Mouse (Mus musculus) gastrocnemius, postnatal 25 days (tissue): ENCODE measurements around the gene Abi3. TPM values are rescaled to one million over a fixed set of nuclear protein-coding genes. Genes with fewer than 3 reads are reported as not detected.

Experiments used
- DNase-seq: peaks from one replicate; pipeline ENCODE4 v3.0.0; 2022
- total RNA-seq, 2 experiments: library from RNA; stranded (reverse); gene quantifications; 1 replicate in 1 of 2; 2 replicates in 1 of 2; pipeline ENCODE4 v1.2.3; 2021

The Abi3 gene
- total RNA-seq, 2 experiments from 2014 or later, result 2.2 to 3.2 TPM

- DNase-seq, result no peak
Measured at GRCm38 (mm10) chr11:95838999-95839868, 3.0 kb downstream of the Abi3 start.

- no peak for DNase-seq
Measured at GRCm38 (mm10) chr11:95838598-95838997, 3.7 kb downstream of the Abi3 start.

GRCm38 (mm10) chr11:95837059-95837458 is 5.2 kb downstream of the Abi3 start, which contains the start of gene Gngt2:
Gene Gngt2 (plus strand): TSS chr11:95837216.
- peak; percentile 73 for DNase-seq

GRCm38 (mm10) chr11:95836433-95836832 is 5.8 kb downstream of the Abi3 start:
- DNase-seq, result no peak

DNA sequence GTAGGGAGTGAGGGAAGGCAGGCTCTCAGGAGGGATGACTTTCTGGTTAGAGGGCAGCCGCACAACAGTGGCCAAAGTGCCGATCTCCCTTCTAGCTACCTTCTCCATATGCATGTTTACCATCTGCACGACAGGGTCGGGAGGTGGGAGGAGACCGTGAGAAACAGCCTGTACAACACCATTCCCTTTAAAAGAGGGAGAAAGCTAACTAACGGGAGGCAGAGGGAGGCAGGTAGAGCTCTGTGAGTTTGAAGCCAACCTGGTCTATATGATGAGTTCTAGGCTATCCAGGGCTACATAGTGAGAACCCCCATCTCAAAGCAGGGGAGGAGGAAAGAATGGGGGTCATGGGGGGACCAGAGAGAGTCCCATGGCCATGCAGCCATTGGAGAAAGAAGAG is 6.4 kb downstream of the Abi3 start:
- no peak for DNase-seq

GRCm38 (mm10) chr11:95834742-95835710 is 7.2 kb downstream of the Abi3 start:
- no peak for DNase-seq

DNA sequence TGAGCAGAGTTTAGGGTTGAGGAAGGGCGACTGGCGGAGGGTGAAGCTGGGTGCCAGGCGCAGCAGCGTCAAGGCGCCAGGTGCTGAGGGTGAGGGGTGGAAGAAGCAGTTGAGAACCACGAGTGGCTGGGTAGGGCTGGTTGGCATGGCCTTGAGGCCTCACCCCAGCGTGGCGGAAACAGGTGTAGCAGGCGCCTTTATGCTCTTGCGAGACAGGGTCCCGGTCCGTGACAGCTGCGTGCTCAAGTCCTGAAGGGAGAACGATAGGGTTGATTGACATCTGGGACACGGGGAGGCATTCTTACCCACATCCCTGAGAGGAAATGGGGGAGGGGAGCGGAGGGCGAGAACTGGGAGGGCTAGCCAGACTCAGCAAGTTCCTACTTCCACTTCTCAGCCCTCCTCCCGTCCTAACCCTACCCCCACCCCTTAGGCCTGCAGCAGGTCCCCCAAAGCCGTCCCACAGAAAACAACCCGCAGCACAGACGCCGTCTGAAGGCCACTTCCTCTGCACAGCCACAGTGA is 8.1 kb downstream of the Abi3 start:
- peak; percentile 60 for DNase-seq

GRCm38 (mm10) chr11:95833631-95834142 is 8.6 kb downstream of the Abi3 start:
- DNase-seq, result no peak

DNA sequence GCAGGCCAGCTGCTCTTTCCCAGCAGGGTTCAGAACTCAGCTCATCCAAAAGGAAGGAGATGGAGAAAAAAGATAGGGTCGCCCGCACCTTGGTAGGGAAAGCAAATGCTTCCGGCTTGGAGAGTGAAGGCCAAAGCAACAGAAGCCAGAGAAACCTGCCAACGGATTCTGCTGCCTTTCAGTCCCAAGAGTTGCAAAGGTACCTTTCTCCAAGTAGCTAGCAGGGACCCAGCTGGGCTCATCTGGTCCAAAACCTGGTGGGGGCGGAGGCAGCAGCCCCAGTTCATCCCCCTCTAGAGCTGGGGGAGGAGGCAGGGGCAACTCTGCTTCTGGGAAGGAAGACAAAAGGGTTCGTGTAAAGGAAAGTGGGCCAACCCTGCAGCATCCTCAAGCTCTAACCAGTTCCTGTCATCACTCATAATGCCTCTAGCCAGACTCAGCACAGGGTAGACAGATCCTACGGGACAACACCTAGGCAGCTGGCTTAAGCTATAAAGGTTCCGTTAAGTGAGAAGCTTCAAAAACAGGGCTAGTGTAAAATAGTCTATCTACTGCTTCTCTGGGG is 9.2 kb downstream of the Abi3 start:
- no peak for DNase-seq

GRCm38 (mm10) chr11:95832129-95833005 is 9.9 kb downstream of the Abi3 start:
- no peak for DNase-seq

DNA sequence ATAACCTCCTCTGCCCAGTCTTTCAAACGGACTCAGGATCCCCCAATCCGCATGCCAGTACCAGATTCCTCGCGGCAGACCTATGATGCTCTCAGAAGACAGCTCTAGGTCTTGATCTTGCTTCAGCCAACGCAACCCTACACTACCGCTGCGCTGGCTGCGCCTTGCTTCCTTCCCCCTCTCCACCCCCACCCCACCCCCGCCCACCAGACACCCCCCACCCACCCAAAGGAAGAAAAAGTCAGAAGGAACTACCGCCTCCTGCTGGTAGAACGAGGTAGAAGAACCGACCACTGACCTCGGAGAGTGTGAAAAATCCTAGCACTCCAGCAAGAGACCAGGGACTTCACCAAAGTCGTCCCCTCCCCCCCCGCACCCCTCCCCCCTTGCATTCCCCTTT is 10.6 kb downstream of the Abi3 start:
- no peak for DNase-seq

GRCm38 (mm10) chr11:95831276-95831619 is 11.0 kb downstream of the Abi3 start:
- no peak for DNase-seq

GRCm38 (mm10) chr11:95830411-95831275 is 11.6 kb downstream of the Abi3 start:
- DNase-seq, result no peak

DNA sequence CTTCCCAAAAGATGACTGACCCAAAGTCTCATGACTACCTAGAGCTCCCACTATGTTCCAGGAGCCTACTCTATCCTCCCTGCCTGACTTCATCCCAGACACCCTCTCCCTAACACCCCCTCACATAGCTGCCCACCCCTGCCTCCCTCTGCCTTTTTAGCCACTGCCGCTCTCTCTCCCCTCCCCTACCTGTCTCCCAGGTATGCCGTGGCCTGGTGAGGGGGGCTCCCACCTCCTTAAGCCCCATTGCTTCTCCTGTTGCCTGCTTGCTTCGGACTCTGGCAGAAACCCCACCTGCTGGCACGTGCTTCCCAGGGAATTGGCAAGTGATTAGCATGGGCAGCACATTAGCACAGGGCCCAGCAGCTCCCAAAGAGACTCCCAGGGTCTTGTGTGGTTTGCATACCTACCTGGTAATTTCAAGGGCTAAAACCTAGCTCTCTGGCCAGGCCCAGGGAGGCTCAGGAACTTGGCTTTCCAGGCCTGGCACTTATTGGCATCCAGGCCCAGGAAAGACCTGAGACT is 12.7 kb downstream of the Abi3 start:
- no peak for DNase-seq

DNA sequence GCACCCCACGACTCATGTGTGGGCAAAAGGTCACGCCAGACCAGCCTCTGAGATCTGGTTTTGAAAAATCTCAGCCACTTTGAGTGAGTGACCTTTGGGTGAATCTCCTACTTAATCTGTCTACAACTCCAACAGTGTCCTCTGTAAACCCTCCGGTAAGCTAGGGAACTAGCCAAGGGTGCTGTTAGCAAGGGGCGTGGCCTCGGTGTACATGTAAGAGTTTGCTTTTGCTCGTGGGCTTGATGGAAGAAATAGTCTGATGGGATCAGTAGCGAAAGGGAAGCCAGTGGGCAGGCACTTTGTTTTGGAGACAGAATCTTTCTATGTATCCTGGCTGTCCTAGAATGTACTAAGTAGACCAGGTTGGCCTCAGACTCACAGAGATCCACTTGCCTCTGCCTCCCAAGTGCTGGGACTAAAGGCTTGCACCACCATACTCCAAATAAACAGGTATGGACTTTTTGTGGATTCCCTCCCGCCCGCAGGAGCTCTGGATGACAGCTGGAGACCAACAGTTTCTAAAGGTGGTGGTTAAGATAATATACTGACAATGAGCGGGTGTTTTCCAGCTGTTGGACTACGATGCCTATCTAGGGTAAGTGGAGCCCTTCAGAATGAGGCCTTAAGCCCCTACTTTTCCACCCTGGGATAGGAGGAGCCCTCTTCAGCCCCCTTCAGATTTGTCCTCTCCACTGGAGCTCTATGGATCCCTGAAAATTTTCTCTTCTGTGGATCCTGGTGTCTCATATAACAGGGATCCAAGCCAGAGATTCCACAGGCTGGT is 13.9 kb downstream of the Abi3 start:
- DNase-seq, result no peak

- DNase-seq, result no peak
Measured at GRCm38 (mm10) chr11:95827464-95828085, 14.7 kb downstream of the Abi3 start.

DNA sequence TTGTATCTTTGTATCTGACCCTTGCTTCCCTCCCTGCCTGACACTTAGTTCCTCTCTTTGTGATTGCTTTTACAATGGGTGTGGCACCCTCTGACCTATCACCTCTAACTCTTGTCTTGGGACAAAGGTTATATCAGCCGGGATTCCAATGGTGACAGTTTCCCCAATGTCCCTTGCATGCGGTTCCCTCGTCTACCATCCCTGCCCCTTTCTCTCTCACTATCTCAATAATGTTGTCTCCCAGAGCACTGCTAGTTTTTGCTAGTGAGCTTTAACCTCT is 15.2 kb downstream of the Abi3 start:
- DNase-seq, result no peak

GRCm38 (mm10) chr11:95826317-95827167 is 15.7 kb downstream of the Abi3 start:
- no peak for DNase-seq
